Mouse (Mus musculus): ENCODE data around the gene Akt2.
A peak's percentile ranks its signal among the peaks of the same experiment; 100 is the strongest.

The Akt2 gene

DNA sequence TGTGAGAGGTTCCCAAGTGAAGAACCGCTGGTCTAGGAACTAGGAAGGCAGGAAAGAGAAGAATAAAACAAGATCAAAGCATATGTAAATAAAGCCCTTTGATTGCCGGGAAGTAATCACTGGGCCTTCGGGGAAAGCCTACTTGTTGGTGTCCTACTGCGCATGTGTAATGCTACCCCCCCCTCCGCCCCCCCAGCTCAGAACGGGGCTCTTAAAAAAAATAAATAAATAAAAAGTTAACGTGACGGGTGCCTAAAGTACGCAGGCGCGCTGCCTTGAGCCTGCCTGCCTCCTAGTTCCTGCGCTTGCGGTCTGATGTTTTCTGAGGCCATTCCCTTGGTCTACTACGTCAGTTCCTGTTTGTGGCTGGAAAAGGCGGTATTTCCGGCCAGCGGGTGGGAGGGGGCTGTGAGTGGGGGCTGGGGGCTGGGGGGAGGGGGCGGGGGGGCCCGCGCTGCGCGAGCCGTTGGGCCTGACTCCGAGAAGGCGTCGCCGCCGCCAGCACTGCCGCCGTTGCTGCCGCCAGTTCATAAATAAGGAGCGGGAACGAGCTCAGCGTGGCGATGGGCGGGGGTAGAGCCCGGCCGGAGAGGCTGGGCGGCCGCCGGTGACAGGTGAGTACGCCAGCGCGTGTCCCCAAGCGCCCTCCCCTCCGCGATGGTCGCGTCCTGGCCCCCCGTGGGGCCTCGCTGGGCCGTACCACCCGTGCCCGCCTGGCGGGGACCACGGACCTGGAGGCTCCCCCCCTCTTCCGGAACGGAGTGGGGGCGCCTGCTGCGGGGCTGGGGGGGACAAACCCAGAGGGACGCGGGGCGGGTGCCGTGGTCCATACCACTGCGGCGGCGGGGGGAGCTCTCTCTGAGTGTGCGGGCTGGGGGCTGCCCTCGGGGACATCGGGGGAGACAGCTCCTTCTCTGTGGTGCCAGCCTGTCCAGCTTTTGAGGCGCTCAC lies at the start of gene Akt2:
Gene Akt2 (plus strand): TSS at position 287 of the 951 bp plus-strand sequence.
- peak; percentile 97 for DNase-seq

DNA sequence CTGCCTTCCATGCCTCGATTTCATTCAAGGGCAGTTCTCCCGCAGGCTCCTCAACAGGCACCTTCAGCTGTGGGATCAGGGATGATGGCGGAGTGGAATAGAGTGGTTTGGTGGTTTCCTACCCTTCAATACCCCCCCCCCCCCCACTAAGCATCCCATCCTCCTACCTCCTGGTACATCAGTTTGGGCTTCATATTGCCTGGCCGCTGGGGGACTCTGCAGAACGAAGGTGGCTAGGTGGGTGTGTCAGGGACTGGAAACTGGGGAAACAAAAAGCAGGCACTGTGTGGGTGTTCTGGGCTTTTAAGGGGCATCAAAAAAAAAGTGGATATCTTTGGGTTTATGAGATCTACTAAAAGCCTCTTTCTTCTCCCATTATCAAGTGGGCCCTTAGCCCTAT lies 49.4 kb upstream of the Akt2 start:
- DNase-seq: no peak

DNA sequence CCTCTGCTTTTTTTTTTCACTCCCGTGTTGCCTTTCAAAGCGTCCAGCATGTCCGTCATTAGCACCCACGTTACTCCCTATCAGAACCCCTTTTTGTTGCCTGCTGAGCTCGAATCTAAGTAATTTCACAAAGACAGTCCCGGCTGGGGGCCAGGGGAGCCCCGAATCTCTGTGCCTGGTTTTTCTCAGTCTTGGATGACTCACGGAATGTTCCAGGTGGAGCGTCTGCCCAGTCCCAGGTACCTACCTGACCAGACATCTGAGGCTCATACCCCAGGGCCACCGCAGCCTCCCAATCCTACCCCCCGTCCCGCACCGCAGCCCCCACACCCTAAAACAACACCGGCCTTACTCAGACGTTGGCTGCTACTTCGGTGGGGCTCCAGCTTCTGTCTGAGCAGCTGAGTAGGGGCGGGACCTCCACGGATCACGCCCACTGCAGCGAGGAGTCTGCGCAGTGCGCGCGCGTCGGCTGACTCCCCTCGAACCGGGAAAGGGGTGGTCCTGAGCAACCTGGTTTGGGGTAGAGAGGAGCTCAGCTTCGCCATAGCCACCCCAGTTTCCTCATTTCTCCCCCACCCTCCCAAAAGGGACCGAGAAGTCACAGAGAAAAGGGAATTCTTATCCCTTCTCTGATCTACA lies 48.8 kb upstream of the Akt2 start:
- peak; percentile 93 for DNase-seq

DNA sequence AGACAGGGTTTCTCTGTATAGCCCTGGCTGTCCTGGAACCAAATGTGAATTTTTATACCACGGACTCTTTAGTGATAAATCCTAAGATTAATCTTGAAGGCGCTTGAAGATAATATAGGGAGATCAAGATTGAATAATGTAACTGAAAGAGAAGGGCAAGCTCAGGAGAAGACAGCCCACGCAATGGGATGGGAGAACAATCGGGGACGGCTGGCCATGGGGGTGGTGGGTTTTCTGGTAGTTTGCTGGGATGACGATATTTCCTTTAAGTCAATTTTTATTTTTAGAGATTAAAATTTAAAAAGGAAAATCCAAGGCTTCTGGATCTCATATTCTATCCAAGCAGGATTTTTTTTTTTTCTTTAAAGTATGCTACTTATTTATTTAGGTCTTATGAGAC lies 48.3 kb upstream of the Akt2 start:
- no peak for DNase-seq

DNA sequence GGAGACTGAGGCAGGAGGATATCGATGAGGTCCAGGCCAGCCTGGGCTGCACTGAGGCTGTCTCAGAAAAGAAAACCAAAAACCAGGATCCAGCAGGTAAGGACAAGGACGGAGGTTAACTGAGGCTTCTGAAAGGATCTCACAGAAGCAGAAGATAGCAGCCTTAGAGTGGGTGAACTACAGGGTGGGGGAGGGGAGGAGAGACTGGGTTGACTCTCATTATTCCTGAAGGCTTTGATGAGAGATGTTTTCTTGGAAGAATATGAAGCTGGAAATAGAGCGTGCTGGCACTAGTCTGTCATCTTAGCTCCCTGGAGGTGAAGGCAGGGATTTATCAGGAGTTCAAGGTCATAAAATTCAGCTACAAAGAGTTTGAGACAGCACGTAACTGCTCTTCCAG lies 47.5 kb upstream of the Akt2 start:
- DNase-seq: no peak

DNA sequence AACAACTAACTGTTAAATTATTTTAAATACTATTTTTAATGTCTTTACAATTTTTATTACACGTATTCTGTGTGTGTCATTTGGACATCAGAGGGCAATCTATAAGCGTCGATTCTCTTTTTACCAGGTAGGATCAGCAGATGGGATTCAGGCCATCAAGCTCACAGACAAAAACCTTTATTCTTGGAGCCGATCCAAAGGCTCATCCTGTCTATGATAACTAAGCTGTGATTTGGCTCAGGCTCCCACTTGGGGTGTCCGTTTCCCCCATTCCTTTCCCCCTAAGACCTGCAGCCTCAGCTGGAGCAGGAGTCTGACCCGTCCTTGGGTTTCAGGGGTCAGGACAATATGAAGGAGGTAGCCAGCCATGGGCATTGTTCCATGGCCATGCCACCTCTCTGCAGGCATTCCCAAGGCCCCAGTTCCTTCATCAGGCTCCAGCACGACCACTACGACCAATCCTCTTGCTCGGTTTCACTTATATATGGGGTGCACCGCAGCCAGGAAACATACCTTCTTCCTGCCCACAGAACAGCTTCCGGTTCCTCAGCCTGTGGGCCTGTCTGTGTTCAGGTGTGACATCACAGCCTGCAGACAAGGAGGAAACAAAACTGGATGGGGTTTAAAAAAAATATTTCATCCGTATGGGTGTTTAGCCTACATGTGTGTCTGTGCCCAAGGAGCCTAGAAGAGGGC lies 46.5 kb upstream of the Akt2 start:
- DNase-seq: no peak

DNA sequence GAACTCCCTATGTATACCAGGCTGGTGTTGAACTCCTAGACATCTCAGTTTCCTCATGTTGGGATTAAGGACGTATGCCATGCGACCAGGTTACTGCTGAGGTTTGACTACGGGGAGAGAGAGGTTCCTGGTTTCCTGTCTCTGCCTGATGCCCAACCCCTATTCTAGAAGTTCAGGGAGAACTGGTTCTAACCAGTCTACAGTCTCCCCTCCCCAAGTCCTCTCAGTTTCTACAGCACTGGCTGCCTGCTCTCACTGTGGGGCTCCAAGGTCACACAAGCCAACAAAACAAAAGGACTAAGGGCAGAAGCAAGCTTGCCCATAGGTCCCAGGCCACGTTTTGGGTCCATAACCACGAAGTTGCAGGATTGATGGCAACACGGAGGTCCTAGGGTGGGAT lies 41.8 kb upstream of the Akt2 start:
- no peak for DNase-seq

DNA sequence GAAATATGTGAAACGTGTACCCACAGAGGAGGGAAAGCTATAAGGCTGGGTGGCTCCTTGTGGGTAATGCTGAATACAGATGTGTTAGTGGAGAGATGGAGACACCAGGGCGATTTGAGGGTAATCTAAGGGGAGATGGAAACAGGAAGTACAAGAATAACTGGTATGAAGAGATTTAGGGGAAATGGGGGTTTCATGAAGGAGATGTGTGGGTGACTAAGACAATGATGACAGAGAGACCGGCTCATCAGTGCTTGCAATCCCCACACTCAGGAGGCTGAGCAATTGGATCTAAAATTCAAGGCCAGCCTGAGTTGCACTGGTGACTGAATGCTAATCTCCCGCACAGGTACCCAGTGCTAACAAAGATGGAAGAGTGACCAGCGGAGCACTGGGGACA lies 39.3 kb upstream of the Akt2 start:
- DNase-seq: no peak

DNA sequence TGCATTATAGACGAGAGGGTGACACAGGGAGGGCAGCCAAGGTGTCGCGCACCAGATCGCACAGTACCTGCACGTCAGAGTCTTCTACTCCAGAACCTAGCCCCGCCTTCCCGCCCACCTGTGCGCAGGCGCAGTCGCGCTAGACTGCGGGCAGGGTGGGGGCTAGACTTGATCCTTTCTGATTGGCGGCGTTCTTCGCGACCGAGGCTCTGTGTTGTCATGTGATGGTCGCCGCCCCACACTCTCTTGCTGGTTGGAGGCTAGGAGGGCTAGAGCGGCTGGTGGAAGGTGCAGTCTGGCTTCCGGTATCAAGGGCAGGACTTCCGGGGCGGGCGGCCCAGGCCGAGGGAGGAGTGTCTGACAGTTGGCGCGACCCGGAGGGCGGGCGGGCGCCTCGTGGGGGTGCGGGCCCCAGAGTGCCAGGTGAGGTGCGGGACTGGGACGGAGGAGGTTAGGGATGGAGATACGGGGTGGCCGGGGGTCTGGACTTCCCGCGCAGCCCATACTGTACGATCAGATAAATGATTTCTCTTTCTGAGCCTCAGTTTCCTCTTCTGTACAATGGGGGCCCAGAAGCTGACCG lies 38.3 kb upstream of the Akt2 start, which contains the start of the genes Pld3 and 2310022A10Rik:
Gene Pld3 (minus strand): TSS at position 288 of the 583 bp plus-strand sequence.
Gene 2310022A10Rik (plus strand): TSS at position 303 of the 583 bp plus-strand sequence.
- DNase-seq: peak; percentile 99

DNA sequence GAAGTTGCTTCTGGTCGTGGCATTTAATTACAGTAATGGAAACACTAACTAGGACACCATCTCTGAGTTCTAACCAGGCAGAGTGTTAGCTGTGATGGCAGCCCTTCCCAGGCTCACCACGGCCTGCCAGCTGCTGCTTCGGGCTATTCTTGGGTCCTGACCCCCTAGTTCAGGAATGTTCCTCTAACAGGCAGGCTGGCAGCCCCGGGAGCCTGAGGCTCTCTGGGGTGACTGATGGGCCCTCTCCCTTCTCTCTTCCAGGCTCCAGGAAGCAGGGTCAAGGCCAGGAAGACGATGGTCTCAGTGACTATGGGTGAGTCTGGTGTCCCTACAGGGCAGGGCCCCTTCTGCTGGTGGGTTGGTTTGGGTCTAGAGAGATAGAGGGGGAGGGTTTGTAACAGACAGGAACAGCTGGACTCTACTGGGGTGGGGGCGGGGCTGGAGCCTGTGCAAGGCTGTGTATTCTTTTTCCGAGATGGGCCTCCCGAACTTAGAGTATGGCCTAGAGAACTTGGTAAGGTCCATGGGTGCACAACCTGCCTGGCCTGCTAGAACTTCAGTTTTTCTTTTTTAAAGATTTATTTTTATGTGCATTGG lies 31.0 kb upstream of the Akt2 start:
- no peak for DNase-seq

DNA sequence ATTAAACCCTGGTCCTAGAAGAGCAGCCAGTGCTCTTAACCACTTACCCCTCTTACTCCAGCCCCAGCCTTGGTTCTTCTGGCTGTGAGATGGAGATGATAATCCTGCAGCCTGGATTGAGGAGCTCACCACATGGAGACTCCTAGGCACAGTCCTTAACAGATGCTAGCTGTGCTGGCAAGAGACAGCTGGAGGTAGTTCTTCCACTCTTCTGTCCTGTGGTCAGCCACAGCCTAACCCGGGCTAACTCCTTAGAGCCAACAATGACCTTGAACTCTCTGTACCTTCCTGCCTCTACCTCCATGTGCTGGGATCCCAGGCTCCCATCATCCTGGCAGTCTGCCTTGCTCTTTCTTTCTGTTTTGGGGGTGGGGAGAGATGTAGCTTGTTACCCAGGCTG lies 30.4 kb upstream of the Akt2 start:
- no peak for DNase-seq

DNA sequence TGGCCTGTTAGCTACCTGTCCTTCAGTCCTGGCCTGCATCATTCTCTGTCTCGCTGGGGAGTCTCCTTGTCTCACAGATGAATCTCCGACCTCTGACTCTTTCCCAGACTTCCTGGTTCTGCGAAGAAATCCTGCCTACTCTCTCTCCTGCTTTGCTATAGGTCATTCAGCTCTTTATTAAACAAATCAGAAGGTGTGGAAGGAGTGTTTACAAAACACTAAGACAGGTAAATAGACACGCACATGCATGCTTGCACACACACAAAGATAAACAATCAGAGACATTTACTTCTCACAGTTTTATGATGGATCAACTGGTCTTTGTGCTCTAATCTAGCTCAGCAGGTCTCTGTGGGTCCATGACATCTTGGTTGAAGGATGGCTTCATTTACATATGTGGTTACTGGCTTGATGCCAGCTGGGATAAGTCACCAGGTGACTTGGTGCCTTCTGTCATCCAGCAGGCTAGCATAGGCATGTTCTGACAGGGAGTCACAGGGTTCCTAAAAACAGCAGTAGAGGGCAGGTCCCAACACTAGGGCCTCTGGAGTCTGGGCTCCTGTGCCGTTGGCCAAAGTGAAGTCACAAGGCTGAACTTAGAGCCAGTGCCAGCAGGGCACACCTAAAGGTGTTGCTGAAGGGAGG lies 21.6 kb upstream of the Akt2 start:
- DNase-seq: no peak

DNA sequence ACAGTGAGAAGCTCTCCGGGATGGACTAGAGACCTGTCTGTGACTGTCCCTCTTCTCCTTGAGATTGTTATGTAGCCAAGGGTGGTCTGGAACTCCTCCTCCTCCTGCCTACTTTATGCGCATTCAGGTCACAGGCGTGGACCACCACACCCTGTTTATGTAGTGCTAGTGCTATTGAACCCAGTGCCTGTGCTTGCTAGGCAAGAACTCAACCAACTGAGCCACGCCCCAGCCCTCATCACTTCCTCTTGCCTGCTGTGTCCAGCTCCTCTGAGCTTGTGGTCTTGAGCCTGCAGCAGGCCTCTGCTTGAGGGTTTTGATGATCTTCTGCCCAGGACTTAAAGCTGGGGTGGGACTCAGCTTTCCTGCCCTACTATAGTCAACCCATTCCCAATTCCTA lies 19.2 kb upstream of the Akt2 start:
- no peak for DNase-seq

DNA sequence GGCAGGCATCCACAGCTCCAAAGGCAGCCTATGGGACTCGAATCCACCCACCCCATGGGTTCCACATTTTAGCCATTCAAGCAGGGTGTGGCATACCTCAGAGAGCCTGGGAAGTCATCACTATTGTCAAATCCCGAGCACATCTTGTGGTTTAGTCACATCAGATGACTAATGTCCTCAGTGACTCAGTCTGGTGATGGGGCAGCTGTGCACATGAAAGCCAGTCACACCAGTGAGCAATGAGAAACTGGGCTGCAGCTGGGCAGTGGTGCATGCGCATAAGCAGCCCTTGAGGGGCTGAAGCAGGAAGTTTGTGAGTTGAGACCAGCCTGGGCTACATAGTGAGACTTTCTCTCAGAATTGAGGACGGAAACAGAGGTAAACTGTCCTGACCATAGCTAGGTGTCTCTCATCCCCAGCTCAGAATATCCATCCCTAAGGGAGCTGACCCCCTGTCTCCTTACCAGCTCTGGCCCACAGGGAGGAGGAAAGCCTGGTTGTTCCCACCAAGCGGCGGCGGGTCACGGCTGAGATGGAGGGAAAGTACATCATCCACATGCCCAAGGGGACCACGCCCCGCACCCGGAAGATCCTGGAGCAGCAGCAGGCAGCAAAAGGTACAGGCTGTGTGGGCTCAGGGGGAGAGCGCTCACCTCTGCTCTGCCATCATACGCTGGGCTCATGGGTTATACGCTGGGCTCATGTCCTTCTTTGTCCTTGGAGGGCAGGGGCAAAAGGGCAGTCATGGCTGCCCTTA lies 17.1 kb upstream of the Akt2 start:
- DNase-seq: no peak

DNA sequence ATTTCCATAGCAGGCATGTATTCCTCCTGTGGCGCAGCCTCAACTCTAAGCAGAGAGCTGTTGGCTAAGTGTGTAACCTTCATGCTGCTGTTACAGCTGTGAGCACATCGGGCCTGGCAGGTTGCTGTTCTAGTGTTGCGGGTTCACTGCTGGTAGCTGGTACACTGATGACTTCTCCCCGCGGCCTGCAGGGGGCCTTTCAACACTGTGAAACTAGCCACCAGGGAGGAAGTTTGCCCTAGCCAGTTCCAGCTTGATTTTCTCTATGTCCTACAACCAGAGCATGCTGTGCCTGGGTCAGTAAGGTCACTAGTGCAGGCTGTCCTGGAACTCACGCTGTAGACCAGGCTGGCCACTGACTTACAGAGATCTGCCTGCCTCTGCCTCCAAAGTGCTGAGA lies 14.4 kb upstream of the Akt2 start:
- no peak for DNase-seq

DNA sequence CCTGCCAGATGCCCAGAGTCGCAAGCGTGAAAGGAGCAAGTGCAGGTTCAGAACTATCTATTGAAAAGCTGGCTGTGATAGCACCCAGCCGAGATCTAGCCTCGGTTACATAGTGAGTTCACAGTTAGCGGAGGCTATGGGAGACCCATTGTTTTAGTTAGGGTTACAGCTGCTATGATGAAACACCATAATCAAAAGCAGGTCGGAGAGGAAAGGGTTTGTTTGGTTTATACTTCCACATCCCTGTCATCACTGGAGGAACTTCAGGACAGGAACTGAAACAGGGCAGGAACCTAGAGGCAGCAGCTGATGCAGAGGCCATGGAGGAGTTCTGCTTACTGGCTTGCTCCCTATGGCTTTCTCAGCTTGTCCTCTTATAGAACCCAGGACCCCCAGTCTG lies 13.8 kb upstream of the Akt2 start:
- DNase-seq: no peak

DNA sequence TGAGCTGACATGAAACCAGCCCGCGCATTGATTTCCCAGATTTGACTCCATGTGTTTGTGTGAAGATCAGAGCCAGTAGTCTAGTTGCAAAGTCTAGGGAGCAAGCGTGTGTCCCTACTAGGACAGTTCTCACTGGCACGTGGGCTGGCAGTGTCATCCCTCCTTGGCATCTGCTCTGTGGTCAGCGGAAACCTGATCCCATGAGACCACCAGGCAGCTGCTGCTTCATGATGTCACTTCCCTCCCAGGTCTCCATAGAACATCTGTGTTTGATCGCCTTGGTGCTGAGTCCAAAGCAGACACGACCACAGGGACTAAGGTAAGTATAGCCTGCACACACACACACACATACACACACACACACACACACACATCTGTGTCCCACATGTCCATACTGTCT lies 12.9 kb upstream of the Akt2 start:
- no peak for DNase-seq

DNA sequence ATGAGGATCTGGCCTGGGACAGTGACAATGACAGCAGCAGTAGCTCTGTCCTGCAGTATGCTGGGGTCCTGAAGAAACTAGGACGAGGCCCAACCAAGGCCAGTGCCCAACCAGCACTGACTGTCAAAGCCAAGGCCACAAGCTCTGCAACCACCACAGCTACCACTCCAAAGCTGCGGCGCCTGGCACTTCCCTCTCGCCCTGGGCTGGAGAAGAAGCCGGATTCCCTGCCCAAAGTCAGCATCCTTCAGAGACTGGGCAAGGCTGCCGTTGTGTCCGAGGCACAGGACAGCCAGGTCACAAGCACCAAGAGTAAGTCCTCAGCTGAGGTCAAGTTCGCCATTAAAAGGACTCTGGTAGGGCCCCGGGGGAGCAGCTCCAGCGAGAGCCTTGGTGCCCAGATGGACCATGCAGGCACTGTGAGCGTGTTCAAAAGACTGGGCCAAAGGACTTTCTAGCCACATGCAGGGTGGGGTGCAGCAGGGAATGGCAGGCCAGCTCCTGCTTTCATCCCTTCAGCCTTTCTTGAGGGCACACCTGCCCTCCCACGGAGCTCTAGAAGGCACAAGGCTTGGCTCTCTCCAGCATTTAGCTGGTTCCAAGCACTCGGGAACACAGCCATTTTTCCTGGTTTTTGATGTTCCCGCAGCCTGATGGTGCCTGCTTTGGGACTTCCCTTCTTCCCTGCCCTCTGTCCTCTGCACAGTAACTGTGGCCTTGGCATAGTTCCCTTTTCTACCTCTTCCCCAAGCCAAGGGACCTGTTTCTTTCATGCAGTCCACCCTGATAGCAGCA lies 10.8 kb upstream of the Akt2 start:
- DNase-seq: no peak

DNA sequence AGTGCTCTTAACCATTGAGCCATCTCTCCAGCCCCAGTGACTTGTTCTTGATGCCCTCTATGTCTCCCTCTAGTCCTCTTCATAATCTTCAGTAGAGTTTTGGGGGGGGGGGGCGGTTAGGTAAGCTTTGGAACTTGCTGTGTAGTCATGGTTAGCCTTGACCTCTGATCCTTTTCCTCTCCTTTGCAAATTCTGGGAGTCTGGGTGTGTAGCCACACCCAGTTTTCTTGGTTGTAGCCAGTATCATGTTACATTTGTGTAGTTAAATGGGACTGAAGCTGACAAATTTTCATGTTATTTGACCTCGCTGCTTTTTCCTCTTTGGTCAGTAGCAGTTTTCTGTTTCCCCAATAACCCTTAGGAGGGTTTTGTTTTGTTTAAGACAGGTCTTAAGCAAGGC lies 4.5 kb upstream of the Akt2 start:
- no peak for DNase-seq

DNA sequence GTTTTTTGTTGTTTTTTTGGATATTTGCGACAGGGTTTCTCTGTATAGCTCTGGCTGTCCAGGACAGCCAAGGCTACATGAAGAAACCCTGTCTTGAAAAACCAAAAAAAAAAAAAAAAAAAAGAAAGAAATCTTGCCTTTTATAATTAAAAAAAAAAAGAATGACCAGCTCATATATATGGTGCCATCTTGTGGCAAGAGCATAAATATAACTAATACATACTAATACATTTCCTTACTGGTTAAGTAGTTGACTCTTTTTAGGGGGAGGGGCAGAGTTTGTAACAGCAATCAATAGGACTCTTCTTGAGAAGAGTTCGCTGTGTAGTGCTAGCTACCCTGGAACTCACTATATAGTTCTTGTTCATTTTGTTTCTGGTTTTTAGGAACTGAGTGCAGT lies 3.6 kb upstream of the Akt2 start:
- DNase-seq: no peak

DNA sequence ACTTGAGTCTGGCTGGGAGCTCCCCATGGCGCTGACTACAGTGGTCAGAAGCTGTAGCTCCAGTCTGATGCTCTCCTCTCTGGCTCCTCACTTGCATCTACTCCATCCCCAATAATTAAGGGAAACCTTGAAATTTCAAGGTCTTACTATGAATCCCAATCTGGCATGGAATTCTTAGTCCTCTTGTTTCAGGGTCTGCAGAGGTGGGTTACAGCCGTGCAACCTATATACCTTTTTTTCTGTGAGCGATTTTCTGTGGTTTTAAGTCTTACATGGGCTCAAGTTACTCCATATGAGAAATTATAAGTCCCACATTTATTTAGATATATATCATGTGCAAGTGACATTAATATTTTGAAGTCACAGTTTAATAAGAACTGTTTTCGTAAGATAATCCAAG lies 1.3 kb upstream of the Akt2 start:
- DNase-seq: no peak
